Mouse (Mus musculus) thymus, postnatal 36 days (tissue): ENCODE data around the gene AL607142.1.

ENCODE experiments used
- DNase-seq, 2 experiments: peaks; one replicate each; pipeline ENCODE4 v3.0.0; 2022; ENCODE audit warnings: mixed read lengths in 2 of 2

Gene AL607142.1

GRCm38 (mm10) chr4:120107787-120108186, 43.0 kb downstream of the AL607142.1 start:
- no peak for DNase-seq

DNA sequence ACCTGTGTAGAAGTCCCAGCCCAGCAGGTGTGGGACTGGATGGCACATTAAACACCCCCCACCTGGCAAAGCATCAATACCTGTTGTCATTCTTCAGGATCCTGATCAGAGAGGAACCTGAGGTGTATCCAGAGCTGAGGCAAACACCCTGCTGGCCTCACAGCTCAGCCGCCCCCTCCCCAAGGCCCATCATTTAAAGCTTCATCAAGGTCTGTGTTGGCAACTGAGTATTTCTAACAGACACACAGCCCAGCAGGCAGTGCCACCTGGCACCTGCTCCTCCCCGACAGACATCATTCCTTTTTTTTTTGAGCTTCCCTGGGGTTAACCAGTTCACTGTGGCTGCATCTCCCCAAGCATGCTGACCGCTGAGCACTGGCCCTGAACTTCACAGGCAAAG, 50.7 kb downstream of the AL607142.1 start:
- DNase-seq = no peak

DNA sequence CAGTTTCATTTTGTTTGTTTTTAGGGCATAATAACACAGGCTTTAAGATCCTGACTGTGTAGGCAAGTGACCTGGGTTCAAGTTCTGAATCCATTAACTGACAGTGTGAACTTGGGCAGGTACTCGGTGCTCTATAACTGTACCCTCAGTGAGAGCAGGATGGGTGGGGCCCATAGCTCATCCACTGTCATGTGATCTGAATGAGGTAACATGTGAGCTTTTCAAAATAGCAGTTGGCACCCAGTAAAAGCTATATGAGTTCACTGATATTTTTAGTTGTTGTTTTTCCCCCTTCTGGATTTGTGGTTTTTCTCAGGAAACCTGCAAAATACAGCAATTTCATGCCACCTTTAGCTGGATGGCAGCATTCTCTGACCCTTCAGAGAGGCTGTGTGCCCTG, 51.5 kb downstream of the AL607142.1 start:
- no peak for DNase-seq

GRCm38 (mm10) chr4:120120276-120120675, 55.5 kb downstream of the AL607142.1 start:
- peak; percentile 49 to 56 for DNase-seq

DNA sequence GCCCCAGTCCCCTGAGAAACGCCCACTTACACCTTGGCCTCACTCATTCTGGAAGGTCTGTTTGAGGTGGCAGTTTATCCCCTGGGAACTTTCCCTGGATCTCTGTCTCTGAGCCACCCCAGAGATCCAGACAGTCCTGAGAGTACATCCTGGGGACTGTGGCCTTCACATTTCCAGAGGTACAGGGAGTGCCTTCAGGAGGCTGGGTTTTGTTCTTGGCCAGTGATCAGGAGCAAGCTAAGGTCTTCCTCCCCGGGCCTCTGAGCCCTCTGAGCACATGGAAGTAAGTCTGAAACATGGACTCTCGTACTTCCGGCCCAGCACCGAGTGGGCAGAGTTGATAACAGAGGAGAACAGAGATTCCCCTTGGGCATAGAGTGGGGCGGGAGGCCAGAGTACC, 59.9 kb downstream of the AL607142.1 start:
- DNase-seq = no peak

DNA sequence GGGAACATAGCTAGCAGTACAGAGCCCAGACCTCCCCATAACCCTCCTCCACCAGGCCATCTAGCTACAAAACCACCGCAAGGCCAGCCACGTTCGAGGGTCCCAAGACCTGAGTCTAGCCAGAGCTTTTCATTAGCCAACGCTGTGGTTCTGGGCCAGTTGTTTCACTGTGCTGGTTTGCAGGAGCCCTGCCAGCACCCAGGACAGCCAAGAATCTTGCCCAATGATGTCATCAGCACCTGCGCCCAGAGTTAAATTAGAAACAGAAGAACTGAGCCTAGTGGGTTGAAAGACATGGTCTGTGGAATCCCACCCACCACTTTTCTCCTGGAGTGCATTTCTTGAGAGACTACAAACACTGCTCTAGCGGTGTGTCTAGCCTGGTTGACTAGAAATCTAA, 61.3 kb downstream of the AL607142.1 start:
- DNase-seq = no peak

DNA sequence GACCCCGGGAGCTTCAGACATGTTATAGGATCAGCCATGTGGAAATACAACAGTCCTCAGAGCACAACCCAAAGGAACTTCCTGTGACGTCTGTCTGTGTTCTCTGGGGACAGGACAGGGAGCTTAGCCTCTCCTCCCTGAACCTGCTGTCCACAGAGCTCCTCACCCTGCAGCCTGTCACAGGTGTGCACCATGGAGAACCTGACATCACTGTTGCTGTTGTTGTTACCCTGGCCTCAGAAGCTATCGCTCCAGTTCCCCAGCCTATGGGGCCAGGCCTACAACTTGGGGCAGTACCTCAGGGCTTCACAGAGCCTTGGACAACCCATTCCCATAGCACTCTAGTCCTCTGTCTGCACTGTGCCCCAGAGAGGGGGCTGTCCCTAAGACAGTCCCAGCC, 62.5 kb downstream of the AL607142.1 start:
- no peak for DNase-seq

DNA sequence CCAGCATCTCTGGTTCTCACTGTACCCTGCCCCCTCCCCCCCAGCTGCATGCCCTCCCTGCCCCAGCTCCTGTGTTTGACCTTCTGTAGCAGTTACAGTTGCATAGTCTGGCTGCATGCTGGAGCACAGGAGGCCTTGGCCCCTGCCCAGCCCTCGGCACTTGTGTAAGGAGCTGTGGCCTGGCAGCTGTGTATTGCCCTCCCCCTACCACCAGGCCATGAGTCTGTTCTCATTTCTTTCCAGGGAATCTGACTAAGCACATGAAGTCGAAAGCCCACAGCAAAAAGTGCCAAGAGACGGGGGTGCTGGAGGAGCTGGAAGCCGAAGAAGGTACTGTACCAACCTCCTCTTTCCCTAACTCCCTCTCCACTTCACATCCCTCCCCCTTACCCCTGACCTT, 63.2 kb downstream of the AL607142.1 start:
- no peak for DNase-seq

- DNase-seq = peak; percentile 47 to 48
Observed at GRCm38 (mm10) chr4:120129233-120129885, 64.6 kb downstream of the AL607142.1 start.

- no peak for DNase-seq
Observed at GRCm38 (mm10) chr4:120130926-120131325, 66.1 kb downstream of the AL607142.1 start.

- no peak for DNase-seq
Observed at GRCm38 (mm10) chr4:120131441-120132220, 66.8 kb downstream of the AL607142.1 start.

GRCm38 (mm10) chr4:120134223-120134622, 69.4 kb downstream of the AL607142.1 start:
- no peak for DNase-seq

- no peak for DNase-seq
Observed at GRCm38 (mm10) chr4:120141810-120142209, 77.0 kb downstream of the AL607142.1 start.

DNA sequence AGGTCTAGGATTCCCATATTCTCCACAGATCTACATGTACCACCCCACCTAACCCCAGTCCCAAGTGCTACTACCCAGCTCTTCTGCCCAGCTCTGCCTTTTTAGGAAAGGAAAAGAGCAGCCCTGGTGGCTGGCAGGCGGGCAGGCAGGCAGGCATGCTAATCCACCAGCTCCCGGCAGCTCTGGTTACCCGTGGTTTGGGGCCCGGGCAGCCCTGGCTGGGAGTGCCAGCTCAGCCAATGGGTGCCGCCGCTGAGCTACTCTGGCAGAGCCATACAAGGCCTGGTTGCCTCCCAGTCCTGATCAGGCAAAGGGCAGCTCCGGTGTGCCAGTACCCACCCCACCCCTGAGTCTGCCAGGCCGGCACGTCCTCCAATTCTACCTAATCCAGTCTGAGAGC, 78.1 kb downstream of the AL607142.1 start:
- DNase-seq = no peak
